Mouse (Mus musculus) intestine, embryonic 16.5 days (tissue): ENCODE measurements at regions not wholly inside any gene's neighbourhood (a gene's known extent, or its start where the extent isn't known, plus 50 kb on each side); places are given as distances from the start of the nearest gene placed in this dataset.

ENCODE experiments used
- ATAC-seq: fragments of 200-750 bp; cut with Nextera tagmentation; 2 replicates; pipeline ENCODE4 v1.8.0; 2017; ENCODE audit warnings: moderate TSS enrichment, moderate library complexity
- H3K27ac ChIP-seq: fragments of 300-500 bp; sonication (generic); 2 replicates; pipeline ENCODE4 v1.5.1; 2014; ENCODE audit warnings: mild to moderate bottlenecking, low read length
- H3K27me3 ChIP-seq: fragments of 300-500 bp; sonication (generic); replicated peaks from 2 replicates; pipeline ENCODE4 v1.6.1; 2014; ENCODE audit warnings: low read length, control low read depth, mixed read lengths; ENCODE audit not compliant: control insufficient read depth, insufficient read depth
- H3K36me3 ChIP-seq: fragments of 300-500 bp; sonication (generic); 2 replicates; pipeline ENCODE4 v1.6.1; 2014; ENCODE audit warnings: low read length, control low read depth; ENCODE audit not compliant: control insufficient read depth, insufficient read depth
- H3K4me1 ChIP-seq: fragments of 300-500 bp; sonication (generic); 2 replicates; pipeline ENCODE4 v1.6.1; 2014; ENCODE audit warnings: low read length, control low read depth, mixed read lengths; ENCODE audit not compliant: control insufficient read depth, insufficient read depth
- H3K4me2 ChIP-seq: fragments of 300-500 bp; sonication (generic); 2 replicates; pipeline ENCODE4 v1.6.1; 2014; ENCODE audit warnings: low read depth, low read length, control low read depth
- H3K4me3 ChIP-seq: fragments of 300-500 bp; sonication (generic); 2 replicates; pipeline ENCODE4 v1.5.1; 2014; ENCODE audit warnings: mild to moderate bottlenecking, low read length
- H3K9ac ChIP-seq: fragments of 300-500 bp; sonication (generic); 2 replicates; pipeline ENCODE4 v1.6.1; 2014; ENCODE audit warnings: low read depth, low read length
- H3K9me3 ChIP-seq: fragments of 300-500 bp; sonication (generic); 2 replicates; pipeline ENCODE4 v1.6.1; 2016; ENCODE audit warnings: low read length, control low read depth; ENCODE audit not compliant: control insufficient read depth
- WGBS: fragments of 180-500 bp; shearing (Covaris S2); extraction: QIAGEN DNeasy Blood & Tissue Kit; methylation state at CpG from one replicate; pipeline ENCODE4 v1.1.7; 2014; 5-methylcytosine and 5-hydroxymethylcytosine counted together

DNA sequence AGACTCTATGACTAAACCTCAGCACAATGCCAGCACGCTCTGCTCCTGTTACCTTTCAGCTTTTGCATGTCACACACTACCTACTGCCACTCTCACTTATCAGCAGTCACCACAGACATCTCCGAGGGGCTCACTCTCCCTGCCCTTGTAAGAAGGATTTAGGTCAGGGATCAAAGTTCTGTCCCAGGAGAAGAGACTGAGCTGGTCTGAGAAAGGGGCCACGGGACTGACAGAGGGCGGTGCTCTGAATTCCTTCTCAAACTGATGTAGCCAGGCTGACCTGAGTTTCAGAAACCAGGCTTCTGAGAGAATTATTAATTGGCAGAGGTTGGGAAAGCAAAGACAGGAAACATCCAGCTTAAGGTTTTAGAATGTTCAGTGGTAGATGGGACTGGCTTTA, 614.0 kb upstream of the Gm10131 start:
- WGBS: 61% methylated on average over 4 of the region's 4 CpGs
- H3K27me3 ChIP-seq: no peaks in the 10 kb centered on the region
- no peaks in the 10 kb centered on the region for H3K4me1 ChIP-seq
- no peak overlapping the region for H3K4me3 ChIP-seq
- no peaks in the 10 kb centered on the region for H3K36me3 ChIP-seq
- no peak overlapping the region for H3K27ac ChIP-seq
- no peak for ATAC-seq
- no peaks in the 10 kb centered on the region for H3K9me3 ChIP-seq
- no peak overlapping the region for H3K4me2 ChIP-seq
- H3K9ac ChIP-seq: no peak overlapping the region

DNA sequence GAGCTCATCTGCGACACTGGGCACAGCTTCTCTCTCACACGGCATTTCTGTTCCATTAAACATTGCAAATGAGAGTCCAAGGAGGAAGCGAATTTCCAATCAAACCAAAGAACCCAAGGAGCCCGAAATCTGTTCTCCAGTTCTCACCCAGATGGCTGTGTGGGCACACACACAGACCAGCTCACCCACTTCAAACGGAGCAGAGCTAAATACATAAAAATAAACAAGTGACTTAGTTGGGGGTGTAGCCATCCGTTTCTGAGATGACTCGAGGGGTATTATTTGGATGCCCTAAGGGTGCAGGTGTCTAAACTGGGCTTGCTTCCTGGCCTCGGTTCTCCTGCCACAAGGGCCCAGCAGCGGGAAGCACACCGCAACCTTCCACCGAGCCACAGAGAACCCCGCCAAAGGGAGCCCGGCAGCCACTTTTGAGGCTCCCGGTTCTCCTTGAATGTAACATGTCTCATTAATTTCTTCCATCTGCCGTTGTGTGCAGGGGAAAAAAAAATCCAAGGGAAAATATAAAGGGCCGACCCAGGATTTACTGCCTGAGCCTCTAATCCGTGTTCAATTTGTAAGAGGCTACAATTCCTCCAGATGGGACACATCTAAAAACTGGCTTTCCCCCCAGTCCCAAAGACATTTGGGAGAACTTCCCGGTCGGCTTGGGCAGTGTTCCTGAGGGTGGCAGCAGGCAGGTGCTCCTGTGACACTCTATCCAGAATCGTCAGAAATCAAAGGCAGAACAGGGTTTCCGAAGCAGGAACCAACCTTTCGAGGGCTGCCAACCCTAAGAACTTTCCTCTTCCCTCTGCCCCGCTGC, 598.6 kb upstream of the Gm10131 start:
- no peak for ATAC-seq
- 78% methylated on average over 23 of the region's 23 CpGs for WGBS
- H3K27ac ChIP-seq: no peak overlapping the region

GRCm38 (mm10) chr8:34709316-34709715, 597.8 kb upstream of the Gm10131 start:
- H3K9ac ChIP-seq: no peak overlapping the region
- WGBS: 64% methylated on average over 11 of the region's 11 CpGs
- H3K27ac ChIP-seq: no peak overlapping the region
- H3K9me3 ChIP-seq: no peaks in the 10 kb centered on the region
- no peak overlapping the region for H3K4me2 ChIP-seq
- ATAC-seq: no peak
- H3K27me3 ChIP-seq: no peaks in the 10 kb centered on the region
- H3K4me3 ChIP-seq: no peak overlapping the region
- H3K36me3 ChIP-seq: no peaks in the 10 kb centered on the region
- H3K4me1 ChIP-seq: no peaks in the 10 kb centered on the region

More for the DNA sequence above, 598.6 kb upstream of the Gm10131 start:
- no peaks in the 10 kb centered on the region for H3K27me3 ChIP-seq
- H3K4me3 ChIP-seq: no peak overlapping the region
- no peak overlapping the region for H3K4me2 ChIP-seq
- H3K9me3 ChIP-seq: no peaks in the 10 kb centered on the region
- H3K9ac ChIP-seq: no peak overlapping the region
- H3K4me1 ChIP-seq: no peaks in the 10 kb centered on the region
- no peaks in the 10 kb centered on the region for H3K36me3 ChIP-seq

- H3K36me3 ChIP-seq: no peaks in the 10 kb centered on the region
- WGBS: 44% methylated on average over 8 of the region's 8 CpGs
Measured at GRCm38 (mm10) chr8:34703351-34703750, 591.8 kb upstream of the Gm10131 start.

GRCm38 (mm10) chr8:34702806-34703205, 591.3 kb upstream of the Gm10131 start:
- no peak overlapping the region for H3K27ac ChIP-seq
- 0 out of 2 replicates have a peak, but pooled peaks cover 3% of the 10 kb centered on the region for H3K4me1 ChIP-seq
- no peaks in the 10 kb centered on the region for H3K27me3 ChIP-seq
- no peak for ATAC-seq
- WGBS: 92% methylated on average over 2 of the region's 2 CpGs
- H3K9ac ChIP-seq: no peak overlapping the region
- no peak overlapping the region for H3K4me2 ChIP-seq
- H3K36me3 ChIP-seq: no peaks in the 10 kb centered on the region
- H3K9me3 ChIP-seq: no peaks in the 10 kb centered on the region
- no peak overlapping the region for H3K4me3 ChIP-seq

More at GRCm38 (mm10) chr8:34703351-34703750, 591.8 kb upstream of the Gm10131 start:
- Histone ChIP-seq H3K27ac (no peak overlapping the region), H3K9me3 (no peaks in the 10 kb centered on the region), H3K4me1 (0 out of 2 replicates have a peak, but pooled peaks cover 3% of the 10 kb centered on the region), H3K4me3 (no peak overlapping the region), H3K4me2 (no peak overlapping the region), H3K27me3 (no peaks in the 10 kb centered on the region), H3K9ac (no peak overlapping the region)
- ATAC-seq: no peak

DNA sequence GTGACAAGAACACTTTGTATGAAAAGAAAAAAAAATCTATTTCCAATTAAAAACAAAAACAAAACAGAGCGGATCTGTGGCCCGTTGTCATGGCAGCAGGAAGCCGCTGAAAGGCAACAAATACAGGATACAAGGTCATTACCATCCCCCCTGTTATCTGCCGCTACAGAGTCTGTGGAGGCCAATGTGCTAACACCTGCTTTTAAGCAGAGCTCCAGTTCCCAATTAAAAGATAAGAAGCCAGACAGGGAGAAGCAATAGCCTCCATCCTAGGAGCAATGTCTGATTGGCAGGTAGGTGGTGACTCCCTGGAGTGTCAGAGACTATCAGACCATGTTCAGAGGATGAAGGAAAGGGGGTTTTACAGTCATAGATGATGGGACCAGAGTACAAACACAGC, 587.5 kb upstream of the Gm10131 start:
- no peak overlapping the region for H3K27ac ChIP-seq
- 0 out of 2 replicates have a peak, but pooled peaks cover 3% of the 10 kb centered on the region for H3K4me1 ChIP-seq
- no peaks in the 10 kb centered on the region for H3K9me3 ChIP-seq
- H3K4me3 ChIP-seq: no peak overlapping the region
- no peaks in the 10 kb centered on the region for H3K27me3 ChIP-seq
- no peak overlapping the region for H3K4me2 ChIP-seq
- no peaks in the 10 kb centered on the region for H3K36me3 ChIP-seq
- ATAC-seq: no peak
- WGBS: 64% methylated on average over 4 of the region's 4 CpGs
- H3K9ac ChIP-seq: no peak overlapping the region

GRCm38 (mm10) chr8:34696365-34696764, 584.8 kb upstream of the Gm10131 start:
- Histone ChIP-seq H3K4me3 (no peak overlapping the region), H3K9ac (no peak overlapping the region), H3K27ac (no peak overlapping the region), H3K9me3 (no peaks in the 10 kb centered on the region), H3K4me2 (no peak overlapping the region), H3K36me3 (no peaks in the 10 kb centered on the region), H3K27me3 (no peaks in the 10 kb centered on the region), H3K4me1 (no peaks in the 10 kb centered on the region)
- WGBS: 92% methylated on average over 12 of the region's 12 CpGs
- ATAC-seq: no peak

DNA sequence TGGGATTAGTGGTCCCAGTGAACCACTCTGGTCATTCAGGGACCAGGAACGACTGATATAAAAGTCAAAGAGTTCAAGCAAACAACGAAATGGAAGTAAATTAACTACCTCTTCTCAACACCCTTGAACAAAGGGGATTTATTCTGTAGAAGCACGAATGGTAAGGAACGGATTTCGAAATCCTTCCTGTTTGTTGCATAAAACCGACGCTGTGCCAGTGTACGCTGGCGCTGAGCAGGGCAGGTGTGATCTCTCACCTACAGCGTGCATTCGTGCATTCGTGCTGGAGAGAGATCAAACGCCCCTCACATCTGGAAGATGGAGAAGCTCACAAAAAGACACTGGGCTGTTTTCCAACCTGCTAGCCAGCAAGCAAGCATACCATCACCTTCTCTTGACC, 581.1 kb upstream of the Gm10131 start:
- no peak overlapping the region for H3K4me2 ChIP-seq
- 58% methylated on average over 13 of the region's 13 CpGs for WGBS
- ATAC-seq: no peak

GRCm38 (mm10) chr8:34691776-34692175, 580.2 kb upstream of the Gm10131 start:
- H3K27ac ChIP-seq: no peak overlapping the region
- no peak overlapping the region for H3K4me2 ChIP-seq
- ATAC-seq: no peak
- no peaks in the 10 kb centered on the region for H3K9me3 ChIP-seq
- H3K4me1 ChIP-seq: peaks cover 4% of the 10 kb centered on the region; the same call in 1 of the 2 replicates
- H3K9ac ChIP-seq: no peak overlapping the region
- no peaks in the 10 kb centered on the region for H3K36me3 ChIP-seq
- no peaks in the 10 kb centered on the region for H3K27me3 ChIP-seq
- WGBS: 86% methylated on average over 6 of the region's 6 CpGs
- no peak overlapping the region for H3K4me3 ChIP-seq

More for the DNA sequence above, 581.1 kb upstream of the Gm10131 start:
- H3K36me3 ChIP-seq: no peaks in the 10 kb centered on the region
- no peak overlapping the region for H3K4me3 ChIP-seq
- H3K4me1 ChIP-seq: peaks cover 4% of the 10 kb centered on the region; the same call in 1 of the 2 replicates
- no peak overlapping the region for H3K27ac ChIP-seq
- no peak overlapping the region for H3K9ac ChIP-seq
- no peaks in the 10 kb centered on the region for H3K9me3 ChIP-seq
- H3K27me3 ChIP-seq: no peaks in the 10 kb centered on the region
